Mouse (Mus musculus): ENCODE results near the gene Rab4a.

GRCm38 (mm10) chr8:123836354-123836753, 30.6 kb downstream of the Rab4a start:
- TF ChIP-seq CTCF (IDR thresholded peaks at IDR 0.05; ENCODE audit: low read depth): no peak
- TF ChIP-seq EP300 (optimal IDR thresholded peaks at IDR 0.05): no peak
